Mouse (Mus musculus) intestine, embryonic 14.5 days (tissue): ENCODE measurements at regions not wholly inside any gene's neighbourhood (a gene's known extent, or its start where the extent isn't known, plus 50 kb on each side); places are given as distances from the start of the nearest gene placed in this dataset.

Experiments used
- ATAC-seq: fragments of 200-750 bp; cut with Nextera tagmentation; replicated peaks from 2 replicates; pipeline ENCODE4 v1.8.0; 2017; ENCODE audit warnings: low read depth, moderate number of reproducible peaks, moderate TSS enrichment, moderate library complexity; ENCODE audit not compliant: low FRiP score, low TSS enrichment
- DNase-seq: peaks from one replicate; pipeline ENCODE4 v3.0.0-alpha.2; 2018; ENCODE audit warnings: low spot score
- H3K27ac ChIP-seq: fragments of 300-500 bp; sonication (generic); 2 replicates; pipeline ENCODE4 v1.5.1; 2014; ENCODE audit warnings: low read depth, mild to moderate bottlenecking, control low read depth
- H3K27me3 ChIP-seq: fragments of 300-500 bp; sonication (generic); replicated peaks from 2 replicates; pipeline ENCODE4 v1.6.1; 2014; ENCODE audit warnings: low read length, control low read depth; ENCODE audit not compliant: control insufficient read depth, insufficient read depth
- H3K36me3 ChIP-seq: fragments of 300-500 bp; sonication (generic); 2 replicates; pipeline ENCODE4 v1.6.1; 2014; ENCODE audit warnings: low read length, control low read depth; ENCODE audit not compliant: control insufficient read depth, insufficient read depth
- H3K4me1 ChIP-seq: fragments of 300-500 bp; sonication (generic); replicated peaks from 2 replicates; pipeline ENCODE4 v1.6.1; 2014; ENCODE audit warnings: low read length, control low read depth, mixed read lengths; ENCODE audit not compliant: control insufficient read depth, insufficient read depth
- H3K4me2 ChIP-seq: fragments of 300-500 bp; sonication (generic); 2 replicates; pipeline ENCODE4 v1.6.1; 2014; ENCODE audit warnings: low read length
- H3K4me3 ChIP-seq: fragments of 300-500 bp; sonication (generic); 2 replicates; pipeline ENCODE4 v1.5.1; 2014; ENCODE audit warnings: low read depth, low read length, control low read depth, mixed read lengths
- H3K9ac ChIP-seq: fragments of 300-500 bp; sonication (generic); 2 replicates; pipeline ENCODE4 v1.6.1; 2014; ENCODE audit warnings: mild to moderate bottlenecking, low read length
- H3K9me3 ChIP-seq: fragments of 300-500 bp; sonication (generic); 2 replicates; pipeline ENCODE4 v1.6.1; 2016; ENCODE audit warnings: low read length, control low read depth; ENCODE audit not compliant: control insufficient read depth
- WGBS: fragments of 180-500 bp; shearing (Covaris S2); extraction: QIAGEN DNeasy Blood & Tissue Kit; methylation state at CpG from one replicate; pipeline ENCODE4 v1.1.7; 2014; 5-methylcytosine and 5-hydroxymethylcytosine counted together

DNA sequence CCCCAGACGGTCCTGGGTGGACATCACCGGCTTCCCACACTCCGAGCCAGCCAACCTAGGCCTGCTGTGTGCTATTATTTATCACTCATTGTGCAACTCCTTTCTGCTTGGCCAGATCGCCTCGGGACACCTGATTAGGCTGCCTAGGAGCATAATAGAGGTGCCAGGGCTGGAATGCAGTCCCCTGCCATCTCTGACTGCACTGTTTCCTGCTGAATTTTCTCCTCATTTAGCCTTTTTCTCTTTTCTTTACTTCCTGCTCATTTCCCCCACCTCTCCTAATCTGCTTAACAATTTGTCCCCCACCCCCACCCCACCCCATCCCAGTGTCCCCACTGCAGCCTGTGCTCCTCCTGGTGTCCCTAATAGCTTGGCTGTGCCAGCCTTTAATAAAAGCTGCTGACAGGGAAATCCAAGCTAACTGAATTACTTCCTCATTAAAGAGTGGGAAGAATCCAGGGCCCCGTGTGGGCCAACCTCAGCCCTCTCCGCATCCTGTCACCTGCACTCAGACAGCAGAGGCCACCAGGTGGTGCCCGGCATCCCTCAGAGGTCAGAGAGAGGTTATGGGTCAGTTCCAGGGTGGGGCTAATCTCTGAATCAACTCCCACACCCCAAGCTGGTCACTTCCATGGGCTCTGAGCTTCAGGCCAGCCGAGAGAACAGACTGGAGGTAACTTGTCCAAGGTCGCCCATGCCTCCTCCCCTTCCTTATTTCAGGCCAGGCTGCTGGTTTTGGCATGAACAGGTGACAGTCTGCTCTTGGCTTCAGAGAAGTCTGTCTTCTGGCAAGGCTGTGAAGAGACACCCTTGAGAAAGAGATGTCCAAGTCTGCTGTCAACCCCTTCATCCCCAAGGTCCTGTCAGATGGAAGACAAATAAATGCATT lies 269.3 kb upstream of the Sdk2 start:
- 47% methylated on average over 10 of the region's 10 CpGs for WGBS
- H3K4me2 ChIP-seq = no peak overlapping the region
- H3K9ac ChIP-seq = no peak overlapping the region
- no peak for DNase-seq
- H3K4me3 ChIP-seq = no peak overlapping the region
- no peaks in the 10 kb centered on the region for H3K36me3 ChIP-seq
- peaks cover 4% of the 10 kb centered on the region; the same call in 1 of the 2 replicates for H3K4me1 ChIP-seq
- H3K27me3 ChIP-seq = no peaks in the 10 kb centered on the region
- no peaks in the 10 kb centered on the region for H3K9me3 ChIP-seq
- H3K27ac ChIP-seq = no peak overlapping the region
- ATAC-seq = no peak

DNA sequence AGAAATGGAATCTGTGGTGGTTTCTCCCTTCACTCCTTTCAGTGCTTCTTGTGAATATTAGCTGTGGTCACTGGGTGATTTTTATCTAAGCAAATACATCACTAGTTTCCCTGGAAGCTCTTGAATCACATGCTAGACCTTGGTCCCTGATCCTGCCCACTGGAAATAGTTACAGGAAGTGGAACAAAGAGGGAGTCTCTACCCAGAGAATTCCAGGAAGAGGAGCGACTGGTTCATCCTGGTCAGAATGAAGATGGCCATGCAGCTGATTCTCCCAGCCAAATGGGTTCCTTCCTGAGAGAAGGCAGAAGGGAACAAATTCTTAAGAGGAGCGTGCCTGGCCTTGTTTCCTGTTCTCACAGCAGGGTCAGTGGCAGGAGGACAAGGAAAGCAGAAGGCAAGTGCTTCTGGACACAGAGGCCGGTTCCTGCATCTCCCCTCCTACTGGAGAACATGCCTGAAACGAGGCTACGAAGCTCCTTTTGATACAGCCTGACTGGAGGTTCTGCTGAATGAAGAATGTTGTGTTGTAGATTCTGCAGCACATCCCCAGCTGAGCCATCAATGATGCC lies 264.8 kb upstream of the Sdk2 start:
- Histone ChIP-seq H3K4me2 (no peak overlapping the region), H3K27me3 (no peaks in the 10 kb centered on the region), H3K9ac (no peak overlapping the region), H3K4me3 (no peak overlapping the region), H3K36me3 (no peaks in the 10 kb centered on the region), H3K9me3 (no peaks in the 10 kb centered on the region), H3K4me1 (peaks cover 3% of the 10 kb centered on the region; the same call in 1 of the 2 replicates), H3K27ac (no peak overlapping the region)
- 59% methylated on average over 5 of the region's 5 CpGs for WGBS
- ATAC-seq = no peak
- no peak for DNase-seq

DNA sequence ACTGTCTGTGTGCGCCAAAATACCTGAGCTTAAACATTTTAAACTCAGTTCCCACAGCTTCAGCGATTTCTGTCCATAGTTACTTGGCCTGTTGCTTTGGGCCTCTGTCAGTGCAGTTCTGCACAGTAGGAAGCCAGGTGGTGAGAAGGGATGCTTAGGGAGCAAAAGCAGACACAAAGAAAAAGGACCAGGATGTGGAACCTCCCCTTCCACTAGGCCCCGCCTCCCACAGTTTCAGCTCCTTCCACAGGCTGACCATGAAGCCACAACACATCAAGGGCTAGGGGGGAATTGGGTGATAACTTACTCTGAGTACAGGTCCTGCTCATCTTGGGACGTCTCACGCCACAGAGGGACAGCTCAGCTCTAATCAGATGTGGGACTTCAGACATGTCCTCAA lies 263.5 kb upstream of the Sdk2 start:
- Histone ChIP-seq H3K4me1 (no peaks in the 10 kb centered on the region), H3K27me3 (no peaks in the 10 kb centered on the region), H3K4me2 (no peak overlapping the region), H3K36me3 (no peaks in the 10 kb centered on the region), H3K9ac (no peak overlapping the region), H3K9me3 (no peaks in the 10 kb centered on the region), H3K27ac (no peak overlapping the region), H3K4me3 (no peak overlapping the region)
- DNase-seq (no peak), ATAC-seq (no peak)
- WGBS = 90% methylated on average over 5 of the region's 5 CpGs

DNA sequence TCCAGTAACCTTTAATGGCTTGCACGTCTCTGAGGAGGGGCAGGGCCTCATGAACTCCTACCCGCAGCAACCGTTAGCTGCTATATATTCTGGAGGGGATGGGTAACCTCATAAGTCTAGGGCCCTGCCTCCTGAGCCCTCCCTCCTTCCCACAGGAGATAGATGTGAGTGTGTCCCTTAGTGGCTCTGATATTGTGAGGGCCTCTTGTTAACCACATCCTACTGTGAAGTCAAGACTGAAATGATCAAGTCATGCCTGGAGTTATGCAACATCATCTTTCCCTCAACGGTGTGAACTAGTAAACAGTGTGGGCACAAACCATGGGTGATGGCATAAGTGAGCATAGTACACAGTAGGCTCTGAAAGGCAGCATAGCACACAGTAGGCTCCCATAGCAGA lies 255.8 kb upstream of the Sdk2 start:
- H3K9ac ChIP-seq = no peak overlapping the region
- H3K27ac ChIP-seq = no peak overlapping the region
- ATAC-seq = no peak
- H3K4me2 ChIP-seq = no peak overlapping the region
- no peaks in the 10 kb centered on the region for H3K36me3 ChIP-seq
- no peak overlapping the region for H3K4me3 ChIP-seq
- WGBS = 89% methylated on average over 4 of the region's 4 CpGs
- no peaks in the 10 kb centered on the region for H3K9me3 ChIP-seq
- no peak for DNase-seq
- 0 out of 2 replicates have a peak, but pooled peaks cover 3% of the 10 kb centered on the region for H3K27me3 ChIP-seq
- H3K4me1 ChIP-seq = no peaks in the 10 kb centered on the region

DNA sequence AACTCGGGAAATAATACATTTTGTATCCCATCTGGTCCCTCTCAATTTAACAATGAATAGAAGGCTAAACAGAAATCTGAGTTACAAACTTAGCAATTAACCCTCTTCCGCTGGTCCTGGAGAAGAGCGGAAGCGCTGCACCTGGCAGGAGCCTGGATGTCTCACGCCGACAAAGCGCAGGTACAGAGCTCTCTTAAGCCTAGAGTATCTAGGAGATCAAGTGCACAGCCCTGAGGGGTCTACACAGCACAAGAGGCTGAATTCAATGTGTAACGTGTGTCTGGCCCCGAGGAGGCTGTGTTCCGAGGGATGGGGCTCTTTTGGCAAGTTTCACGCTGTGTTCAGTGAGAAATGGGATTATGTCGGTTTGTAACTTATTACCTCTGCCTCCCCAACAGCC lies 255.1 kb upstream of the Sdk2 start:
- Histone ChIP-seq H3K36me3 (no peaks in the 10 kb centered on the region), H3K4me2 (no peak overlapping the region), H3K4me3 (no peak overlapping the region), H3K4me1 (no peaks in the 10 kb centered on the region), H3K9ac (no peak overlapping the region), H3K27me3 (0 out of 2 replicates have a peak, but pooled peaks cover 3% of the 10 kb centered on the region), H3K9me3 (no peaks in the 10 kb centered on the region), H3K27ac (no peak overlapping the region)
- 64% methylated on average over 12 of the region's 12 CpGs for WGBS
- DNase-seq (no peak), ATAC-seq (no peak)

DNA sequence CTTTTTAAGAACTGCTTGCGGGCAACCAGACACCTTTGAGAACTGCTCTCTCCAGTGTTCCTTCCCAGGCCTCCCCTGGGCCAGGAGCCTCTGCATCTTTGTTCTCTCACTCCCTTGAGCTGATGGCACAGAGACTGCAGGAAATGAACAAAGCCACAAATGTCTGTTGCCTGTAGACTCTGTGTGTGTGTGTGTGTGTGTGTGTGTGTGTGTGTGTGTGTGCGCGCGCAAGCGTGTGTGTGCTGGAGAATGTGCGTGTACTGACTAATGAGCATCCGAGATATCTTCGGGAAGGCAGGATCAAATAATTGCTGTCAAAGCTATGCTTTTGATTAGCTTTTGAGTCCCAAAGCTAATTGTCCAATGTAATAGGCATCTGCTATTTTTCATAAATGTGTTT lies 254.7 kb upstream of the Sdk2 start:
- Histone ChIP-seq H3K27ac (no peak overlapping the region), H3K36me3 (no peaks in the 10 kb centered on the region), H3K9me3 (no peaks in the 10 kb centered on the region), H3K9ac (no peak overlapping the region), H3K27me3 (0 out of 2 replicates have a peak, but pooled peaks cover 3% of the 10 kb centered on the region), H3K4me3 (no peak overlapping the region), H3K4me1 (no peaks in the 10 kb centered on the region), H3K4me2 (no peak overlapping the region)
- DNase-seq (no peak), ATAC-seq (no peak)
- 86% methylated on average over 8 of the region's 8 CpGs for WGBS

DNA sequence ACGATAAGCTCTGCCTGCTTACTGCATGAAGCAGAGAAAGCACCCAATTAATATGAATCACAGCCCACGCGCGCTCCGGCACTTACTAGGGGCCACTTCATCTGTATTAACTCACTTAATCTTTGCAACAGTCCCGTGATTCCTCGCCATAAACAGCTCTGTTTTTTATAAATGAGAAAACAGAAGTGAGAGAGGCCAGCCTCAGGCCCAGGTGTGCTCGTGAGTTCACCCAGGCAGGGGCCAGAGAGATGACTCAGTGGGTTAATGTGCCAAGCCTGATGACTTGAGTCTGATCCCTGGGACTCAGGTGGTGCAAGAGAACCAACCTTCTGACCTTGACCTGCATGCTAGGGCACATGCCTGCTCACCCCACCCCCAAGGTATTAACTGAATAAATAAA lies 248.4 kb upstream of the Sdk2 start:
- H3K4me1 ChIP-seq = peaks cover 6% of the 10 kb centered on the region; the same call in 1 of the 2 replicates
- H3K9ac ChIP-seq = no peak overlapping the region
- H3K27ac ChIP-seq = no peak overlapping the region
- WGBS = 75% methylated on average over 8 of the region's 8 CpGs
- H3K9me3 ChIP-seq = no peaks in the 10 kb centered on the region
- no peaks in the 10 kb centered on the region for H3K36me3 ChIP-seq
- ATAC-seq (no peak), DNase-seq (no peak)
- H3K27me3 ChIP-seq = no peaks in the 10 kb centered on the region
- no peak overlapping the region for H3K4me2 ChIP-seq
- H3K4me3 ChIP-seq = no peak overlapping the region

DNA sequence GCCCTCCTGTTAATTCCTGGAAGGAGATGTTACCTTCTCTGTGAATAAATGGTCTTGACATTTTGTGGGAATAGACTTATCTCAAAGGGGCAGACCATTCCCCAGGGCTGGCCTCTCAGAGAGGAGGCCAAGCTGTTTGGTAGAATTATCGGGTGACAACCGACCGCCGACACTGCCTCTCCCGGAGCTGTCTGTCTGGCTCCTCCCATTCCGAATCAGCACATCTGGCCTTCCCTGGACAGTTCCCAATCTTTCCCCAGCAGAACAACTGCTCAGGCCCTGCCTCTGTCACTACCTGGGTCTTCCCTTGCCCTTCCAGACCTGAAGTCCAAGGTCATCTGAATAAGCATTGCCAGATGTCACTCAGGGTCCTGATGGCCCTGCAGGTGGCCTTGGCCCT lies 246.8 kb upstream of the Sdk2 start:
- WGBS = 23% methylated on average over 6 of the region's 6 CpGs
- H3K4me1 ChIP-seq = peaks cover 6% of the 10 kb centered on the region; the same call in 1 of the 2 replicates

More for the DNA sequence above, 246.8 kb upstream of the Sdk2 start:
- no peaks in the 10 kb centered on the region for H3K9me3 ChIP-seq
- no peak overlapping the region for H3K27ac ChIP-seq
- H3K4me2 ChIP-seq = no peak overlapping the region
- H3K9ac ChIP-seq = no peak overlapping the region
- DNase-seq = no peak
- H3K36me3 ChIP-seq = no peaks in the 10 kb centered on the region
- H3K27me3 ChIP-seq = no peaks in the 10 kb centered on the region
- ATAC-seq = no peak
- no peak overlapping the region for H3K4me3 ChIP-seq
